Mouse (Mus musculus): ENCODE measurements around the gene Lrrc9.

Lrrc9 gene

DNA sequence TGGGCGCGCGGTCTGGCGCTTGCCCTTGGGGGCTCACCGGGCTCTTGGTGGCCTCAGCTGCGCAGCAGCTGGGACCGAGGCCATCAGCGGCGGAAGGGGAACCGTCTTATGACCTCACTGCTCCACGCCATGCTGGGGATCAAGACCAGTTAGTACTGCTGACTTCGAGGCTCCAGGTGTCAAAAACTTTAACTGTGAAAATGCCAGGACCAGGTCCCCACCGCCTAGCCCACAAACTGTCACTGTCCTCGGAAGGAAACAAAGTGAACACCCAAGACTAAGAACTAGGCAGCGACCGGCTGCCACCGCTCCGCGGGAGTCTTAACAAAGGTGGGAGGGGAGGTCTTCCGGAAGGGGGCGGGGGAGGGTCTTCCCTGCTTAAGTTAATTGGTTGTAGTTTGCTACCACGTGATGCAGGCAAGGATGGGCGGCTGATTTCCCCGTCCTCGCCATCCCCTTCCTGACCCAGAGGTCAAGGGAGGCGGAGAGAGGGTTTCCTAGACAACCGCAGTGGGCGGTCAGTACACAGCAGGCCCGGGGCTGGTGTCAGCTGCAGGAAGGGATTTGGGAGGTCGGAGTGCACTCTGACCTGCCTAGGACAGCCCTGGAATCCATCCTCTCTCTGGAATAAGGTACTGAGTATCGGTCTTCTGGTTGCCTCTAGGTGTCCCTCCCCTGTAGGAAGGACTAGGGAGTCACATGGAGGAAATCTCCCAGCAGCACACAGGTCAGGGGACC, at the start of gene Lrrc9:
Gene Lrrc9, plus strand, starts transcription at position 28 of the 738 bp plus-strand sequence.
- no peak for DNase-seq (ENCODE audit: extremely low read depth, insufficient read length, low spot score)

DNA sequence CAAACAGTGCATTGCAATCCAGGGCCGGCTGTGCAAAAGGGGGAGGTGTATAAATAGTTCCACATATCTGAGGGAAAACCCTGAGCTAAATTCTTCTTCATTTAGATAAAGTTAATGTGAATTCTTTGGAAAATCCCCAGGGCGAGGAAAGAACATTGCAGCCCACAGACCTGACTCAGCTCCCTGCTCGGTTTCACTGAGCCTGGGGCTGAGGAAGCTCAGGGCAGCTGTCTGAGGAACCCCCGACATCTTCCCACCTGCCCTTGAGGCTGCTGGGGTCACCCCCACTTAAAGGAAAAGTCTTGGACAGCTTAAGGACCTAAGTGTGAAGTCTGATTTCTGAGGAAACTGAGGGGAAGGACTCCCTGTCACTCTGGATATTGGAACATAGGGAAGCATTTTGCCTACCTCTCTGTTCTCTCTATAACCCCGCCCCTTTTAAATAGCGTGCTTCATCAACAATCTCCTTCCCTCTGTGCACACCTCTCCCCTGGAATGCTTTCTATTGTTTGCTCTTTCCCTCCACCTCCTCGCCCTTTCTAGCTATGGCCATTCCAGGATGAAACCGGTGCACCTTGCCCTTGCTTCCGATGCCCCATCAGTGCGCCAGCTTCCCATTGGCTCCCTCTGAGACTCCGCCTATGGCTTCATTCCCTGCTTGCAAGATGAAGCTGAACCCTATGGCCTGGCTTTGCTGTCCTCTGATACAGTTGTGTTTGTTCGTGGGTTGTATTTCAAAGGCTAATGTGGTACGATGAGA, 48.4 kb upstream of the Lrrc9 start:
- DNase-seq (ENCODE audit: extremely low read depth, insufficient read length, low spot score) = no peak

DNA sequence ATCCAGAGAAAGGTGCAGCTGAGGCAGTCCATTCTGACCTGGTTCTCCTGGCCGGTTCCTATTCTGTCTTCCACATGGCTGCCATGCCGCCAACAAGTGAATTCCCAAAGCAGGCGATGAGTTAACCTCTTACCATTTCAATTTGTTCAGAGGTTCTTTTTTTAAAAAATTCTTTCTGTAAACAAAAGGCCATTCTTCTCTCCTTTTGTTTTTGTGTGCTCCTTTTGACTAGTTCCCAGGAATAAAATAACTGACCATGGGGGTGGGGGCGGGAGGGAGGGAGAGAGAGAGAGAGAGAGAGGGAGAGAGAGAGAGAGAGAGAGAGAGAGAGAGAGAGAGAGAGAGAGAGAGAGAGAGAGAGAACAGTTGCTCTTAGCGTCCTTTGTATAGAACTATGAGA, 36.6 kb upstream of the Lrrc9 start:
- DNase-seq (ENCODE audit: extremely low read depth, insufficient read length, low spot score) = no peak

- DNase-seq (ENCODE audit: extremely low read depth, insufficient read length, low spot score) = no peak
Observed at GRCm38 (mm10) chr12:72407146-72407545, 34.5 kb upstream of the Lrrc9 start.

GRCm38 (mm10) chr12:72407721-72408110, 34.0 kb upstream of the Lrrc9 start:
- DNase-seq (ENCODE audit: extremely low read depth, insufficient read length, low spot score) = no peak

- DNase-seq (ENCODE audit: extremely low read depth, insufficient read length, low spot score) = no peak
Observed at GRCm38 (mm10) chr12:72408111-72408891, 33.4 kb upstream of the Lrrc9 start.

DNA sequence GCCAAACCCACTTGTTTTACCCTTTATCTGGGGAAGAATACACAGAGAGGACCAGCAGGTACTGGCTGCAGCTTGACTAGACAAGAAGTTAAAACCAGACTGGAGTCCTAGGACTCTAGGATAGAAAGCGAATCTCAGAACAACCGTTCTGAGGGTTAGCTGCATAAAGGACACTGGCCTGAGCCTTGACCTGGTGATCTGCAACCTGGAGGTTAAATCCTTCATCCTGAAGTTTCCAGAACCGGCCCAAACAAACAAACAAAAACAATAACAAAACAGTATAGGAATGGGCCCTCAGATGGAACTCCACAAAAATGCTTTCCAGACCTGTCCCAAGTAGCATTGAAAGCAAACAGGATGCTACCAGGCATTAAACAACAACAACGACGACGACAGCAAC, 32.7 kb upstream of the Lrrc9 start, which contains the start of gene Rtn1:
Gene Rtn1, minus strand, starts transcription at position 101 of the 400 bp plus-strand sequence.
- no peak for DNase-seq (ENCODE audit: extremely low read depth, insufficient read length, low spot score)

GRCm38 (mm10) chr12:72417762-72418161, 23.9 kb upstream of the Lrrc9 start:
- DNase-seq (ENCODE audit: extremely low read depth, insufficient read length, low spot score) = no peak

- DNase-seq (ENCODE audit: extremely low read depth, insufficient read length, low spot score) = no peak
Observed at GRCm38 (mm10) chr12:72422681-72423080, 19.0 kb upstream of the Lrrc9 start.

- DNase-seq (ENCODE audit: extremely low read depth, insufficient read length, low spot score) = no peak
Observed at GRCm38 (mm10) chr12:72427722-72428126, 13.9 kb upstream of the Lrrc9 start.

- no peak for DNase-seq (ENCODE audit: extremely low read depth, insufficient read length, low spot score)
Observed at GRCm38 (mm10) chr12:72432209-72432608, 9.5 kb upstream of the Lrrc9 start.

GRCm38 (mm10) chr12:72433241-72433865, 8.3 kb upstream of the Lrrc9 start:
- DNase-seq (ENCODE audit: extremely low read depth, insufficient read length, low spot score) = no peak

DNA sequence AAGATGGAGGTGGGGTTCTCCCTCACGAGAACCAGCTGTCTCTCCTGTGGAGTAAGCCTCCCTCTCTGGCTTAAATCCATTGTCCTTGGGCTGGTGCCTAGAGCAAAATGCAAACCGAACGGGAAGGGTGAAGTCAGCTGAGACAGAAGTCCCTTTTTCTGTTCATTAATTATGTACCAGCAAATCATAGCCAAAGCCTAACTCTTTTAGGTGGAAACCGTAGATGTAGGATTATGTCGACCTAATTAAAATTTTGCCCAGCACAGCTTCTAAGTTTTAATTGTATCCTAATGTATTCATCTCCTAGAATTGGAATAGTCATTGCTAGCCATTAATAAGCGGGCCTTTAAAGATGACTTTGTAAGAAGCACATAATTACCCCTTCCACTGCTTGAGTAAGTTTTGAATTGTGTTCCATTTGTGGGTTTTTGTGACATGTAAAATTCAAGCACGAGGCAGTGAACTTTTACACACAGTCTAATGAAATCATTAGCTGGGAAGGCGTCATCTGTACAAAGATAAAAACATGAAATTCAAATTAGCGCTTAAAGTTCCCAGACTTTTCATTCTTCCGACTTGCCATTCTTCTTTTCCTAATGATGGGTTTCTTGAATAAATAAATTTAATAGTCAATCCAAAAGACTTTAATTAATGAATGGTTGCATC, 3.9 kb upstream of the Lrrc9 start:
- DNase-seq (ENCODE audit: extremely low read depth, insufficient read length, low spot score) = no peak

GRCm38 (mm10) chr12:72438961-72439480, 2.6 kb upstream of the Lrrc9 start:
- no peak for DNase-seq (ENCODE audit: extremely low read depth, insufficient read length, low spot score)

DNA sequence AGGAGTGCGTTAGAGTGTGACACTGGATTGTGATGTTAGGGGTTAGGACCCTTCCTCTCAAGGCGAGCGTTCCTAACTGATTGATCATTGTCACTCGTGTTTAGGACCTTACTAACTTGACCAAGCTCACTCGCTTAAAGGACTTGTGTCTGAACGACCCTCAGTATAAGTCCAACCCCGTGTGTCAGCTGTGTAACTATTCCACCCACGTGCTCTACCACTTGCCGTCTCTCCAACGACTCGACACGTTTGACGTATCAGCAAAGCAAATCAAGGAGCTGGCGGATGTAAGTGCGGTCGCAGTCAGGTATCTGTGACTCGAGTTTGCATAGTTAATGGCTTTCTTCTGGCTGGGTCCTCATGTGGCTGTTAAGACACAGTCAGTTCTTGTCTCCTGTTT, 12.3 kb downstream of the Lrrc9 start:
- DNase-seq (ENCODE audit: extremely low read depth, insufficient read length, low spot score) = no peak

DNA sequence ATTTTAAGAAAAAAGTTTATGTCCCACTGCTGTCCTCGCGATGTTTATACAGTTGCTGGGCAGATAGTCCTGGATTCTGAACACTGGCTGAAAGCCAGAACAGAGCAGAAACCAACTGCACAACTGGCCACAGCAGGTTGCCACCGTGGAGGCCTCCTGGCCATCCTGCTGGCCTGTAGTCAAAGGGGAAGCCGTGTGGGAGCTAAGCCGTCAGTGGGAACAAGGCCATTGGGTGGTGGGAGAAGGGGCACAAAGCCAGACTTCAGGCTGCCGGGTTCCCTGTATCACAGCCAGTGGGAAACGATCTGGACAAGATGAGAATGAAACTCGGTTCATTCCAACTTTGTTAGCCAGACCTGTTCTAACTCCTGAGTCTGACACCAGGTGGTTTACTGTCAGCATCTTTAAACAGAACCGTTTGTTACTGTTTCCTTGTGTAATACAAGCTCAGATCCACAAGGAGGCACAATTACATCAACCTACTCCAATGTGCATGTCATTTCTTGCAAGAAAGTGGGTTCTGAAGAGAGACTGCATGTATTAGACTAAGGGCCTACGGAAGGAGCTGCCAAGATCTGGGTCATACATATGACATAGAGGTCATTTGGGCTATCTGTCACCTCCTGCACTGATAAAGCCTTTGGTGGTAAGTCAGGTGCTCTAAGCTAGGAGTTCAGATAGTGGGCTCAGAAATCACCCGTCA, 19.7 kb downstream of the Lrrc9 start:
- DNase-seq (ENCODE audit: extremely low read depth, insufficient read length, low spot score) = no peak

DNA sequence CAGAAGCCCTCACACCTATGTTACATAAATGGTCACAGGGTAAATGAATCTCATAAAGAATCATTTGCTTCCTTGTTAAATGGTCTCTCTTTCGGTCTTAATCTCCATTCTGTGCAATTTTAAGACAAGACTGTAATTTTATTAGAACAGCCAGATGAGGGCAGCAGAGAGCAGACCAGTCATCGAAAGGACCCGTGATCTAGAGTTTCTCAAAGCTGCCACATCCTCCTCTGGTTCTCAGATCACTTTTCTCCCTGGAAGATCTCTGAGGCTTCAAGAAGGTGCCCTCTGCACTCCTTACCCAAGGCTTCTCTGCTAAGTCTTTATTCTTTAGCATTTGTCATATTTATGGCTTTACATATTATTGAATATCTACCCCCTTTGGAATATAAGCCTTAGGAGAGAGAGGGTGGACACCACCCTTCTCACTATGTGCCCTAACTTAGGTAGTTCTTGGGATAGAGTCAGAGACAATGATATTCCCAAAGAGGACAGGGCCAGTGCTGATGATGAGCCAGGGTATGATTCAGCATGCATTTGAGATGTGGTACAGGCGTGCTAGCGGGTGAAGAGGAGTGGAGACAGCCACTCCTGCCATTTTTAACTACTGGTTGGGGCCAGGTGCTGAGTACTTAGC, 20.3 kb downstream of the Lrrc9 start:
- peak; percentile 23 for DNase-seq (ENCODE audit: extremely low read depth, insufficient read length, low spot score)

GRCm38 (mm10) chr12:72465826-72466501, 24.3 kb downstream of the Lrrc9 start:
- DNase-seq (ENCODE audit: extremely low read depth, insufficient read length, low spot score) = no peak
